Mouse (Mus musculus) heart, postnatal 0 days (tissue): ENCODE results near the gene Fgfr2. TPM values are rescaled to one million over a fixed set of nuclear protein-coding genes. Genes with fewer than 3 reads are reported as not detected.

ENCODE experiments used
- ATAC-seq: fragments of 200-750 bp; cut with Nextera tagmentation; 2 replicates; pipeline ENCODE4 v1.8.0; 2017; ENCODE audit warnings: low read depth, moderate number of reproducible peaks, moderate library complexity; ENCODE audit not compliant: insufficient read depth
- DNase-seq: peaks from one replicate; pipeline ENCODE4 v3.0.0-alpha.2; 2016; ENCODE audit warnings: low spot score
- H3K27ac ChIP-seq: fragments of 300-500 bp; sonication (generic); 2 replicates; pipeline ENCODE4 v1.5.1; 2014; ENCODE audit warnings: low read depth, mild to moderate bottlenecking
- H3K27me3 ChIP-seq: fragments of 300-500 bp; sonication (generic); 2 replicates; pipeline ENCODE4 v1.6.1; 2014; ENCODE audit warnings: low read length, mixed read lengths; ENCODE audit not compliant: control insufficient read depth, insufficient read depth
- H3K36me3 ChIP-seq: fragments of 300-500 bp; sonication (generic); replicated peaks from 2 replicates; pipeline ENCODE4 v1.6.1; 2014; ENCODE audit warnings: low read length, mixed read lengths; ENCODE audit not compliant: control insufficient read depth, insufficient read depth
- H3K4me1 ChIP-seq: fragments of 300-500 bp; sonication (generic); 2 replicates; pipeline ENCODE4 v1.6.1; 2014; ENCODE audit warnings: antibody characterized with exemption; ENCODE audit not compliant: control insufficient read depth, insufficient read depth
- H3K4me2 ChIP-seq: fragments of 300-500 bp; sonication (generic); 2 replicates; pipeline ENCODE4 v1.6.1; 2014; ENCODE audit warnings: low read depth, mild to moderate bottlenecking, low read length, moderate library complexity
- H3K4me3 ChIP-seq: fragments of 300-500 bp; sonication (generic); 2 replicates; pipeline ENCODE4 v1.5.1; 2014; ENCODE audit warnings: low read depth, low read length
- H3K9ac ChIP-seq: fragments of 300-500 bp; sonication (generic); replicated peaks from 2 replicates; pipeline ENCODE4 v1.6.1; 2014; ENCODE audit warnings: low read depth, low read length, mixed read lengths
- H3K9me3 ChIP-seq: fragments of 300-500 bp; sonication (generic); replicated peaks from 2 replicates; pipeline ENCODE4 v1.6.1; 2016; ENCODE audit warnings: low read length; ENCODE audit not compliant: control insufficient read depth
- CTCF ChIP-seq: IDR thresholded peaks from 2 replicates; pipeline ENCODE4 v1.5.1; 2016; ENCODE audit warnings: antibody characterized with exemption, control low read depth, low read depth
- EP300 ChIP-seq: IDR thresholded peaks from 2 replicates; pipeline ENCODE4 v1.6.1; 2016; ENCODE audit warnings: antibody characterized with exemption, low read depth
- WGBS: fragments of 180-500 bp; shearing (Covaris S2); extraction: QIAGEN DNeasy Blood & Tissue Kit; methylation state at CpG from one replicate; pipeline ENCODE4 v1.1.7; 2014; 5-methylcytosine and 5-hydroxymethylcytosine counted together
- polyA plus RNA-seq: library from polyadenylated mRNA; unstranded; fragments of >200 nt; fragmentation: Nextera tagmentation; extraction: Ambion mirVana; gene quantifications from 2 replicates; pipeline ENCODE4 v1.2.1, GENCODE M21; 2015
- total RNA-seq: library from RNA; depleted of rRNA; stranded (reverse); fragments of >200 nt; gene quantifications from 2 replicates; pipeline ENCODE4 v1.2.3, GENCODE M21; 2014; ENCODE audit warnings: low replicate concordance

Gene Fgfr2
- total and polyA plus RNA-seq, 2 experiments from 2014 or later: 3.8 to 11.5 TPM

DNA sequence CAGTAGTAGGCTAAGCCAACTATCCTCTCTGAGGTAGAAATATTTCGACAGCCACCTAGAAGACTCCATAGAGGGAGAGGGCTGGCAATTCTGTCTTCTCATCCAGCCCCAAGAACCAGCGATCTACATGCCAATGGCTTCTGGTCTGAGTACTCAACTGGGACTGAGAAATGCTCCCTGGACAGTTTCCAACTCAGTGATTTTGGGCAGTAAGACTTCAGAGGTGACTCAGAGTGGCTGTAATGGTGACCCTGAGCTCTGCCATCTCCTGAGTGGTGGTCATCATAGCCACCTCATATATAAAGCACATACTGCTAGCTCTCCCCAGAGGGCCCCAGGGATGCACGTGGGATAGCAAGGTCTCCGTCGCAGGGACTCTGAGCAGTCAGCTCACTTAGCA is 1055.6 kb downstream of the Fgfr2 start:
- WGBS: 66% methylated on average over 5 of the region's 5 CpGs
- H3K27me3 ChIP-seq: no peaks in the 10 kb centered on the region
- no peak overlapping the region for H3K4me2 ChIP-seq
- no peak for ATAC-seq
- H3K9me3 ChIP-seq: no peaks in the 10 kb centered on the region
- no peak for DNase-seq
- TF ChIP-seq EP300: no peak
- TF ChIP-seq CTCF: no peak
- no peaks in the 10 kb centered on the region for H3K4me1 ChIP-seq
- H3K4me3 ChIP-seq: no peak overlapping the region
- H3K9ac ChIP-seq: no peak overlapping the region
- H3K27ac ChIP-seq: no peak overlapping the region
- no peaks in the 10 kb centered on the region for H3K36me3 ChIP-seq

DNA sequence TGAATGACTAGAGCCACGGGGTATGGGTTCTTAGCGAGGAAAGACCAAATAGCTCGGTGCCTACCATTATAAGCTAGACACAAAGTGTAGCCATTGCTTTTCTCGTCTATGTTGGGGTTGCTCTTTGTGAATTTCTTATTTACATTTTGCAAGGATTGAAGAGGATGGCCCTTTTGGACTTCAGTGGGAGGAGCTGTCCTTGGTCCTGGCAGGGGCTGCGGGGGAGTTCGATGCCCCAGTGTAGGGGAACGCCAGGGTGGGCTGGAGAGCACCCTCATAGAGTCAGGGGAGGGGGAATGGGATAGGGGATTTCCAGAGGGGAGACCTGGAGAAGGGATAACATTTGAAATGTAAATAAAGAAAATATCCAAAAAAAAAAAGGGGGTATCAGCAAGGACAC is 1063.0 kb downstream of the Fgfr2 start:
- H3K4me1 ChIP-seq: no peaks in the 10 kb centered on the region
- TF ChIP-seq CTCF (no peak), EP300 (no peak)
- ATAC-seq: no peak
- no peak overlapping the region for H3K27ac ChIP-seq
- H3K9me3 ChIP-seq: no peaks in the 10 kb centered on the region
- DNase-seq: no peak
- H3K27me3 ChIP-seq: no peaks in the 10 kb centered on the region
- H3K4me2 ChIP-seq: no peak overlapping the region
- 67% methylated on average over 7 of the region's 7 CpGs for WGBS
- no peak overlapping the region for H3K9ac ChIP-seq
- no peak overlapping the region for H3K4me3 ChIP-seq
- no peaks in the 10 kb centered on the region for H3K36me3 ChIP-seq

DNA sequence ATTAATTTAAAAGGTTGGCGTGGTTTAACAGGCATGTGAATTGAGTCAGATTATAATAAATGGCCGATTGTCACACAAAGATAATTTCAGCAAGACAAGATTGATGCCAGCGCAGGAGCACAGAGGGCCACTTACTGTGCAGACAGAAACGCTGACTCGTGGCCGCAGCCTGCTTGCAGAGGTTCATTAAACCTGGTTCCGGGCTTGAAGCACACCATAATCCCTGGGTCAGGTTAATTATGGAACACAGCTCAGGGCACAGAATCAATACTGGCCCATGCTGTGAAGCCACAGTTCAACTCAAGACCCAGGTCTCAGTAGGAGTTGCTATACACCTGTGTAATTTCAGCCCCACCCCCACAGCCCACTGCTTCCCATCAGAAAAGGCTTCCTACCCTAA is 1066.6 kb downstream of the Fgfr2 start:
- DNase-seq (no peak), ATAC-seq (no peak)
- H3K4me3 ChIP-seq: no peak overlapping the region
- TF ChIP-seq EP300 (no peak), CTCF (no peak)
- no peaks in the 10 kb centered on the region for H3K36me3 ChIP-seq
- no peak overlapping the region for H3K9ac ChIP-seq
- 70% methylated on average over 7 of the region's 7 CpGs for WGBS
- H3K4me1 ChIP-seq: no peaks in the 10 kb centered on the region
- no peak overlapping the region for H3K27ac ChIP-seq
- no peak overlapping the region for H3K4me2 ChIP-seq
- no peaks in the 10 kb centered on the region for H3K27me3 ChIP-seq
- no peaks in the 10 kb centered on the region for H3K9me3 ChIP-seq

DNA sequence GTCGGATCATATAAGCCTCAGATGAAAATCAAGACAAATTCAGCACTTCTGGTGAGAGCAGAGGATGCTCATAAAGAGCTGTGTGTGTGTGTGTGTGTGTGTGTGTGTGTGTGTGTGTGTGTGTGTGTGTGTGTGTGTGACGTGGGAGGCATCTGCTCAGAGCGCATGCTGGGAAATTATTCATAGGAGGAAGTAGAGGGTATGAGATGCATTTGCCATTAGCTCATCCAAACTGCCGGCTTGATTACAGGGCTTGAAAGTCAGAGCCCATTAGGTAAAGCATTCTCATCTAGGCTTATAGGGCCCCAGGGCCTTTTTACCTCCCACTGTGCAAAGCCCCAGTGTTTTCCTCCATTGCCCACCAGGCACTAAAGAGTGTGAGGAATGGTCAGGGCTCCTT is 1076.5 kb downstream of the Fgfr2 start:
- ATAC-seq (no peak), DNase-seq (no peak)
- H3K4me1 ChIP-seq: no peaks in the 10 kb centered on the region
- H3K4me2 ChIP-seq: no peak overlapping the region
- no peaks in the 10 kb centered on the region for H3K36me3 ChIP-seq
- WGBS: 46% methylated on average over 4 of the region's 4 CpGs
- no peak overlapping the region for H3K27ac ChIP-seq
- no peaks in the 10 kb centered on the region for H3K9me3 ChIP-seq
- TF ChIP-seq CTCF (no peak), EP300 (no peak)
- no peak overlapping the region for H3K4me3 ChIP-seq
- H3K9ac ChIP-seq: no peak overlapping the region
- H3K27me3 ChIP-seq: no peaks in the 10 kb centered on the region

DNA sequence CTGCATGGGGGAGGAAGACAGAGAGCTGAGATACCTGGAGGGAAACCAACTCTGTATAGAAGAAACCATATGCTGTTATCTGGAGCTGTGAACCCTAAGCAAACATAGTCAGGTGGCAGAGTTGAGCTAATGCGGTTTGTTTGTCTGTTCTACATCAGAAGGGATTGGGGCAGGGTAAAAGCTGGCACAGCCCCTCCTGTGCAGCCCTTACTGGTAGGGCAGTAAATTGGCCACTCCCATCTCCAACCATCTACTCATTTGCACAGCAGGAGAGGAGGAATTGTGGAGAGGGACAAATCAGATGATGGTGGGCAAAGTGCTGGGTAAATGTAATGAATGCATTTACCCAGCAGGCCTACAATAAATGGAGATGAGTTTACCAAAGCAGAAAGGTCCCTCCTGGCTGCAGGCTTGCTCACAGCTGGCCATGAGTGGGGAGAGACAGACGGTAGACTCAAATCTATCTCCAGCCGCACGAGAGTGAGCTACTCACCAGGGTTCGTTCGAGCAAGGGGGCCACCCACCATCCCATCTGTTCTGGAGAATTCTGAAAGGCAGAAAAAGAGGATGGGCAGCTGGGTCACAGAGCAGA is 1091.1 kb downstream of the Fgfr2 start:
- Histone ChIP-seq H3K4me2 (no peak overlapping the region), H3K4me3 (no peak overlapping the region), H3K36me3 (no peaks in the 10 kb centered on the region), H3K9ac (no peak overlapping the region), H3K27ac (no peak overlapping the region), H3K27me3 (no peaks in the 10 kb centered on the region), H3K4me1 (no peaks in the 10 kb centered on the region), H3K9me3 (no peaks in the 10 kb centered on the region)
- DNase-seq: no peak
- no peak for ATAC-seq
- TF ChIP-seq CTCF: no peak
- no peak for TF ChIP-seq EP300
- WGBS: 59% methylated on average over 6 of the region's 6 CpGs

DNA sequence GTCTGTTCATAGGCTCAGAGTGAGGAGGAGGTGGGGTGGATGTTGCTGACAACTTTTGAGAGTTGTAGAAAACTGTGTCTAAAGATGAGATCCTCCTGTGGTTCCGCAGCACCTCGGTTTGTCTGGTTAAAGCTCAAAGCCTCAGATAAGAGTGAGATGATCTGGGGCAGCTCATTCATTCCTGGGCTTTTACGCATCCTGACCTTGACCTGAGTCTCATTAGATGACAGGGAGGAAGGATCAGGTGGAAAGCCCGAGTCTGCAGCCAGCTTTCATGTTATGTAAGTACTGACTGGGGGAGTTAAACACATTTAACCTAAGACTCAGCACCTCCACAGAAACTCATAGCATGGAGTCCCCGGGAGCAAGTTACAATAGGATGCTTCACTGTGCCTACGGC is 1096.5 kb downstream of the Fgfr2 start:
- H3K36me3 ChIP-seq: no peaks in the 10 kb centered on the region
- H3K9me3 ChIP-seq: no peaks in the 10 kb centered on the region
- no peak overlapping the region for H3K4me3 ChIP-seq
- no peaks in the 10 kb centered on the region for H3K4me1 ChIP-seq
- ATAC-seq (no peak), DNase-seq (no peak)
- no peak overlapping the region for H3K4me2 ChIP-seq
- TF ChIP-seq EP300 (no peak), CTCF (no peak)
- H3K27me3 ChIP-seq: no peaks in the 10 kb centered on the region
- H3K9ac ChIP-seq: no peak overlapping the region
- no peak overlapping the region for H3K27ac ChIP-seq
- 55% methylated on average over 6 of the region's 6 CpGs for WGBS
